Mouse (Mus musculus): Measurements from ENCODE around the gene Fam107b. TPM values are rescaled to one million over a fixed set of nuclear protein-coding genes. Genes with fewer than 3 reads are reported as not detected.

Fam107b gene
- total RNA-seq, 1 experiment, result 15.0 TPM

DNA sequence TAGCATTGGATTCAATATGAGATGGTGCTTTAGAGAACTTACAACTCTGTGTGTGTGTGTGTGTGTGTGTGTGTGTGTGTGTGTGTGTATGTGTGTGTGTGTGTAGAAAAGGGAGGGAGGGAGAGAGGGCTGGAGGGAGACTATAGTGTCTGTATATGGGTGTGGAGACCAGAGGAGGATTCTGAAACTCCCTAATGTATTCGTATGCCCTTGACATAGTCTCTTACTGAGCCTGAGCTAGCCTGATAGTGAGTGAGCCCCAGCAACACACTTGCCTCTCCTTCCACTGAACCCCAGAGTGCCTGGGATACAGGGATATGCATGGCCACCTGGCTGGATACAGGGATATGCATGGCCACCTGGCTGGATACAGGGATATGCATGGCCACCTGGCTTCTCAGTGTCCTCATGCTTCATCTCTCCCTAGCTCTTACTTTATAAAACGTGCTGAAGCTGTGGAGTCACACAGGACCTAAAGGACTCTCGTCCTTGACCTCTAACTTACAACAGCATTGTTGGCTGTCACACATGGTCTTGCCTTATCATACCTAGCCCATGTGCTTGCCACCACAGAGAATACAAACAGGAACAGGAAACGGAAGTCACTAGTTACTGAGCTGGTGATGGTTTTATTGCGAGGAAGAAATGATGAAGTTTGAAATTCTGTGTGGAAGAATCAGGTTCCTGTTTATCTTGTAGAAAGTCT is 157.1 kb downstream of the Fam107b start:
- no peaks in the 10 kb centered on the region for H3K9me3 ChIP-seq (ENCODE audit: control insufficient read depth, insufficient read depth, low read depth, low read length)
- H3K4me1 ChIP-seq (ENCODE audit: control insufficient read depth in 2 of 2, insufficient read depth in 2 of 2, low read length in 2 of 2, poor library complexity in 1 of 2), result peaks cover 0 to 5% of the 10 kb centered on the region in 2 experiments; a peak in 1 of 4 replicates
- H3K9ac ChIP-seq (ENCODE audit: insufficient read depth, low read depth, low read length, poor library complexity, severe bottlenecking), result no peak overlapping the region
- no peak overlapping the region for H3K4me3 ChIP-seq (ENCODE audit: insufficient read depth in 1 of 2, low read depth in 1 of 2, low read length in 2 of 2, poor library complexity in 1 of 2, severe bottlenecking in 1 of 2)
- in situ Hi-C loops (cut with MboI; ENCODE audit: low sequenced_read_pairs in 2 of 2, unreplicated experiment in 2 of 2), result no loop called here
- DNase-seq (ENCODE audit: low read depth, low spot score), result no peak
- TF ChIP-seq CHD2 (IDR thresholded peaks at IDR 0.05; ENCODE audit: low read depth, low read length) (no peak), HCFC1 (IDR thresholded peaks at IDR 0.05; ENCODE audit: borderline replicate concordance, insufficient read depth, low read length) (no peak), ZC3H11A (IDR thresholded peaks at IDR 0.05; ENCODE audit: borderline replicate concordance, low read depth, low read length) (no peak), MAFK (IDR thresholded peaks at IDR 0.05; ENCODE audit: insufficient read depth, low read depth, low read length) (no peak), ZNF384 (IDR thresholded peaks at IDR 0.05; ENCODE audit: low read depth, low read length) (no peak)
- H3K27ac ChIP-seq (ENCODE audit: insufficient read depth, low read depth, low read length, poor library complexity, severe bottlenecking), result no peak overlapping the region
- H3K36me3 ChIP-seq (ENCODE audit: control insufficient read depth, insufficient read depth, low read length, poor library complexity, severe bottlenecking), result no peaks in the 10 kb centered on the region

DNA sequence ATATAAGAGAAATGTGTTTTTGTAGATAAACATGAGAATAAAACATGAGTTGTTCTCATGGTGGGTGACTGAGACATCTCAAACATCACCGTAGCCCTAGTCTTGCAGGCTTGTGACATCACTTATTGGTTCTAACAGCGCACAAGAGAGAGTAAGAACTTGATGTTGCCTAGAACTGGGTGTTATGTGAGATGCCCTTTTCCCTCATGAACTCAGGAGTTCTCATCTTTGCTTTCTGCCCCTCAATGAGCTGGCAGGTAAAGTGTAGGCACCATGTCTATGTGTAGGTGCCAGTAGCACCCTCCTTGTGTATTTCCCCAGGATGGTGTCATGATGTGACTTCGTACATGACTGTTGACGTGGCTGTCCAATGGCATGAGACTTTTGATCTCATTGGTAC is 157.8 kb downstream of the Fam107b start:
- H3K4me1 ChIP-seq (ENCODE audit: control insufficient read depth in 2 of 2, insufficient read depth in 2 of 2, low read length in 2 of 2, poor library complexity in 1 of 2), result peaks cover 0 to 5% of the 10 kb centered on the region in 2 experiments; a peak in 1 of 4 replicates

DNA sequence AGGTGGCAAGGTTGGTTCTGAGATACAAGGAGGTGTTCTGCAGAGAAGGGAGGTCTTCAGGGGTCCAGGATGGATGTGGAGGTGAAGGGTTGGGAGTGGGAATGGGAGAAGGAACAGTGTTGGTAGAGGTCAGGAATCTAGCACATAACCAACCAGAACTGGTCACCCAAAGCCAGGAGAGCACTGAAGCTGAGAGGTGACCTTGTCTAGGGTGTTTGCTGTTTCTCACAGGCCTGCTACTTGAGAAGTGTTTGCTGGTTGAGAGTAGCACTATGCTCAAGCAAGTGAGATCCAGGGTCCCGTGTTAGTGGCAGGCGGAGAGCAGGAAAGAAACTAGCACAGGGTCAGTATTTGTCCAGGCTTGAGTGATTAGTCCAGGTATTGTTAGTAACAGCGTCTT is 159.3 kb downstream of the Fam107b start:
- Histone ChIP-seq H3K9me3 (ENCODE audit: control insufficient read depth, insufficient read depth, low read depth, low read length) (no peaks in the 10 kb centered on the region), H3K27ac (ENCODE audit: insufficient read depth, low read depth, low read length, poor library complexity, severe bottlenecking) (no peak overlapping the region), H3K9ac (ENCODE audit: insufficient read depth, low read depth, low read length, poor library complexity, severe bottlenecking) (no peak overlapping the region), H3K4me3 (ENCODE audit: insufficient read depth in 1 of 2, low read depth in 1 of 2, low read length in 2 of 2, poor library complexity in 1 of 2, severe bottlenecking in 1 of 2) (no peak overlapping the region), H3K36me3 (ENCODE audit: control insufficient read depth, insufficient read depth, low read length, poor library complexity, severe bottlenecking) (no peaks in the 10 kb centered on the region), H3K4me1 (ENCODE audit: control insufficient read depth in 2 of 2, insufficient read depth in 2 of 2, low read length in 2 of 2, poor library complexity in 1 of 2) (peaks cover 0 to 5% of the 10 kb centered on the region in 2 experiments; a peak in 1 of 4 replicates)
- in situ Hi-C loops (cut with MboI; ENCODE audit: low sequenced_read_pairs in 2 of 2, unreplicated experiment in 2 of 2), result no loop called here
- TF ChIP-seq ZNF384 (IDR thresholded peaks at IDR 0.05; ENCODE audit: low read depth, low read length) (no peak), CHD2 (IDR thresholded peaks at IDR 0.05; ENCODE audit: low read depth, low read length) (no peak), ZC3H11A (IDR thresholded peaks at IDR 0.05; ENCODE audit: borderline replicate concordance, low read depth, low read length) (no peak), MAFK (IDR thresholded peaks at IDR 0.05; ENCODE audit: insufficient read depth, low read depth, low read length) (no peak), HCFC1 (IDR thresholded peaks at IDR 0.05; ENCODE audit: borderline replicate concordance, insufficient read depth, low read length) (no peak)
- no peak for DNase-seq (ENCODE audit: low read depth, low spot score)

More for the DNA sequence above, 157.8 kb downstream of the Fam107b start:
- no peaks in the 10 kb centered on the region for H3K9me3 ChIP-seq (ENCODE audit: control insufficient read depth, insufficient read depth, low read depth, low read length)
- no peak overlapping the region for H3K4me3 ChIP-seq (ENCODE audit: insufficient read depth in 1 of 2, low read depth in 1 of 2, low read length in 2 of 2, poor library complexity in 1 of 2, severe bottlenecking in 1 of 2)
- no peaks in the 10 kb centered on the region for H3K36me3 ChIP-seq (ENCODE audit: control insufficient read depth, insufficient read depth, low read length, poor library complexity, severe bottlenecking)
- no peak for TF ChIP-seq CHD2 (IDR thresholded peaks at IDR 0.05; ENCODE audit: low read depth, low read length)
- no peak for TF ChIP-seq ZNF384 (IDR thresholded peaks at IDR 0.05; ENCODE audit: low read depth, low read length)
- in situ Hi-C loops (cut with MboI; ENCODE audit: low sequenced_read_pairs in 2 of 2, unreplicated experiment in 2 of 2), result no loop called here
- H3K27ac ChIP-seq (ENCODE audit: insufficient read depth, low read depth, low read length, poor library complexity, severe bottlenecking), result no peak overlapping the region
- H3K9ac ChIP-seq (ENCODE audit: insufficient read depth, low read depth, low read length, poor library complexity, severe bottlenecking), result no peak overlapping the region
- DNase-seq (ENCODE audit: low read depth, low spot score), result no peak

DNA sequence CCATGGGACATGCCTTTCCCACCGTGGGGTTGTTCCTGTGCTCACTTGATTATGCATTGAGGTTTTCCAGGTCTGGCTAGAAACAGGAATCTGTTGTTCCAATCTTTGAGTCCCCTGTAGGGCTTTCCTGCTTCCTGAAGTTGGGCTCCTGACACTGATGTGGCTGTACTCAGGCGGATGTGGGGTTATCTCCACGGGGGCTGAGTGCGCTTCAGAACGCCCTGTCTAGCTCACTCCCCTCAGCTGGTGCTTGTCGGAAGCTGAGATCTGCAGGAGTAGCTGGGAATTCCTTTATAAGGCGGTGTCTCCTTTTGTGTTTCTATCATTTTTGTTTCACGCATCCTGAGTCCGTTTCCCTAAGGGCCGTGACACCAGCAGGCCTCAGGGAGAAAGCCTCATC is 160.5 kb downstream of the Fam107b start:
- TF ChIP-seq HCFC1 (IDR thresholded peaks at IDR 0.05; ENCODE audit: borderline replicate concordance, insufficient read depth, low read length), result no peak
- no peak for TF ChIP-seq CHD2 (IDR thresholded peaks at IDR 0.05; ENCODE audit: low read depth, low read length)
- Histone ChIP-seq H3K4me3 (ENCODE audit: insufficient read depth in 1 of 2, low read depth in 1 of 2, low read length in 2 of 2, poor library complexity in 1 of 2, severe bottlenecking in 1 of 2) (no peak overlapping the region), H3K4me1 (ENCODE audit: control insufficient read depth in 2 of 2, insufficient read depth in 2 of 2, low read length in 2 of 2, poor library complexity in 1 of 2) (peaks cover 0 to 5% of the 10 kb centered on the region in 2 experiments; a peak in 1 of 4 replicates), H3K27ac (ENCODE audit: insufficient read depth, low read depth, low read length, poor library complexity, severe bottlenecking) (no peak overlapping the region), H3K9me3 (ENCODE audit: control insufficient read depth, insufficient read depth, low read depth, low read length) (no peaks in the 10 kb centered on the region), H3K9ac (ENCODE audit: insufficient read depth, low read depth, low read length, poor library complexity, severe bottlenecking) (no peak overlapping the region), H3K36me3 (ENCODE audit: control insufficient read depth, insufficient read depth, low read length, poor library complexity, severe bottlenecking) (no peaks in the 10 kb centered on the region)
- DNase-seq (ENCODE audit: low read depth, low spot score), result no peak
- in situ Hi-C loops (cut with MboI; ENCODE audit: low sequenced_read_pairs in 2 of 2, unreplicated experiment in 2 of 2), result no loop called here
